Mouse (Mus musculus): ENCODE results near the gene Ehbp1. TPM values are rescaled to one million over a fixed set of nuclear protein-coding genes. Genes with fewer than 3 reads are reported as not detected.

The Ehbp1 gene
- 6.7 and 8.1 TPM in 2 replicates for polyA plus RNA-seq (2016; fragmentation: Nextera tagmentation; extraction: Ambion mirVana)

DNA sequence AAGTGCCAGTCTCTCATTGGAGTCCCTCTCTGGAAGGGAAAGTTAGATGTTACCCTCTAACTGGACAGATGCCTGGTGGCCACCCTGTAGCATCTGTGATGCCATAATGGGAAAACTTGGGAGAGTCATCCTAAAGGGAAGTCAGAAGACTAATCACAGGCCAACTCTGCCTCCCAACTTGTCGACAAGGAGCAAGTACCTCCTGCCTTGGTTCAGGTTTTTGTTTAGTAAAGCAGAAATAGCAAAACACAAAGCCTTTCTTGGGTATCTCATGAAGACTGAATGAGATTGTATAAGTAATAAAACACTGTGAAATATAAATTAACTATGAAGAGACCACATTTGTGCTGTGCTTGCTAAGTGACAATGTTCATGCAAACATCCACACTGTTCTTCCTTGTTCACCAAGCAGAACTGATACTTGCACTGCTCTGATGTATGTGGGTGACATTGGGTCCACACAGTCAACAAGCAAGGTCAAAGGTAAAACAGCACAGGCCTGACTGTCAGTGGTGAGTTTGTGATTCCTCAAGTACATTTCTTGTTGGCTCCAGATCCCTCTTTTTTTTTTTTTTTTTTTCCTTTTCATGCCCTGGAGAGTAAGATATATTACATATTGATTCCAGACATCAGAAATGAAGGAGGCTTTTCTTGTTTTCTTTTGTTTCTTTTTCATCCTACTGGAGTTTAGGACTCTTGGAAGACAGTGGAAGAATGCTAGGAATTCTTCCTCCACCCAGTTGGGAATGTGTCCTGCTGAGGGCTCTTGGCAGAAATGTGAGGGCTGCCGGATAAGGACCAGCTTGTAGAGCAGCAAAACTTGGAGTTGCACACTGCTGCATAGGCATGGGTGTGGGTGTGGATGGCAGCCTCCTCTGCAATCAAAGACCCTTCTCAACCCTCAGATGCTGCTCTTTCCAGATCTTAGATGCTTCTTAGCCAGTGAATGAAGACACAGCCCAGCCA is at the start of gene Ehbp1:
Gene Ehbp1 (minus strand): TSS at position 51 of the 966 bp plus-strand sequence.
- Histone ChIP-seq H3K4me1 (peaks cover 14% of the 10 kb centered on the region), H3K4me3 (no peak within 1 kb of the TSS), H3K27me3 (replicated peaks; ENCODE audit: low read depth, poor library complexity, severe bottlenecking) (no peaks in the 10 kb centered on the region), H3K36me3 (replicated peaks) (no peaks in the 10 kb centered on the region), H3K27ac (replicated peaks) (no peak within 1 kb of the TSS), H3K9me3 (no peaks in the 10 kb centered on the region)
- WGBS = 61% methylated on average over 2 of the region's 2 CpGs
- DNase-seq (ENCODE audit: low spot score) = no peak

- WGBS = 88% methylated on average over 6 of the region's 6 CpGs
Observed at GRCm38 (mm10) chr11:22387472-22388098, 45.5 kb upstream of the Ehbp1 start.

DNA sequence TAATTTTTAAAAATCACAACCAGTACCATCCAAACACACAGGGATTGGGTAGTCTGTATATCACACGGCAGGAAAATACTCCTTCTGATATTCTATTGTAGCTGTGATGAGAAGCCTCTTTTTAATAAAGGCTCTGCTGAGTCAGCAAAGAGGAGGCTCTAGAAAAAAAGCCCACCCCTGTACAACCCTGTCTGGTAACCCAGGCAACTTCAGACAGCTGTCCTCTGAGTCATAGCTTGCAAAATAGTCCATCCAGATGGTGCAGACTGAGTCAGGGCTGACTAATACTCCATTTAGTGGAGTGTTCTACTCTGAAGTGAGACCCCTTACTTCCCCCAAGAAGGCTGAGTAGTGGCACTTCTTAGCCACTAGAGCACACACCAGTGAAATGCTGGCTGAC is 41.4 kb upstream of the Ehbp1 start:
- Histone ChIP-seq H3K9me3 (no peaks in the 10 kb centered on the region; the same call in 1 of the 2 replicates), H3K27ac (replicated peaks) (no peak overlapping the region), H3K4me3 (no peak overlapping the region), H3K4me1 (no peaks in the 10 kb centered on the region), H3K36me3 (replicated peaks) (no peaks in the 10 kb centered on the region), H3K27me3 (replicated peaks; ENCODE audit: low read depth, poor library complexity, severe bottlenecking) (no peaks in the 10 kb centered on the region)
- no peak for DNase-seq (ENCODE audit: low spot score)
- WGBS = 92% methylated on average over 1 of the region's 1 CpGs

More at GRCm38 (mm10) chr11:22387472-22388098, 45.5 kb upstream of the Ehbp1 start:
- DNase-seq (ENCODE audit: low spot score) = no peak
- H3K4me1 ChIP-seq = no peaks in the 10 kb centered on the region
- H3K27ac ChIP-seq (replicated peaks) = no peak overlapping the region
- no peak overlapping the region for H3K4me3 ChIP-seq
- no peaks in the 10 kb centered on the region for H3K27me3 ChIP-seq (replicated peaks; ENCODE audit: low read depth, poor library complexity, severe bottlenecking)
- no peaks in the 10 kb centered on the region; the same call in 1 of the 2 replicates for H3K9me3 ChIP-seq
- H3K36me3 ChIP-seq (replicated peaks) = no peaks in the 10 kb centered on the region

DNA sequence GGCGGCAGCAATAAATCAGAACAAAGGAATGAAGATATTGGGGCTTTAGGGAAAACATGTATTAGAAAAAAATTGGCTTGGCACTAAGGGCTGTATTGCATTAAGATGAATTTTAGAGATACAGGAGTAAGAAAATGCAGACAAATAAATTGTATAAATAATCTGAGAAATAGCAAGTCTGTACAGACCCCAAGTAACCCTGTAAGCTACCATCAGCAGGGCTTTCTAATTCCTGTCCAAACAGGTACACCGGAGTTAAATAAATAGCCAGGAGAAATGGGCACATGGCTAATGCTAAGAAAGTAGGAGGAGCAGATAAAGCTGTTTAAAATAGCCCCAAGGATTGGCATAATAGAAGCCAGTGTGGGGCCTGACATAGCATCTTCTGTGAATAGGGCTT is 32.7 kb upstream of the Ehbp1 start:
- no peak overlapping the region for H3K27ac ChIP-seq (replicated peaks)
- 87% methylated on average over 2 of the region's 2 CpGs for WGBS

DNA sequence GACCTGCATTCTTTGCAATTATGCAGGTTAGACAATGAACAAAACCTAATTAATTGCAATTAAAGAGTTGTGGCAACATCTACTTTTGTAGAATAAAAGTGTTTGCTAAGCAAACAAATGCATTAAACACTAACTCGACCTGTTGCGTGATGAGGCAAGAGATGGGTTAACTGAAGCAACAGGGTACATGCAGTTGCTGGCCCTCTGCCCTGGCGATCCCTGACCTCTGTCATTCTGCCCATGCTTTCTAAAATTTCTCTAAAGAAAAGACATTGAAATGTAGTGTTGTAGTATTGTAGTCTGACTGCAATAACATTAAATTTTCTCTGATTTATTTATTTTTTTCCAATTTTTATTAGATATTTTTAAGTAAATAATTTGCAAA is 31.2 kb upstream of the Ehbp1 start:
- Histone ChIP-seq H3K36me3 (replicated peaks) (no peaks in the 10 kb centered on the region), H3K27me3 (replicated peaks; ENCODE audit: low read depth, poor library complexity, severe bottlenecking) (no peaks in the 10 kb centered on the region), H3K27ac (replicated peaks) (no peak overlapping the region), H3K9me3 (no peaks in the 10 kb centered on the region), H3K4me1 (no peaks in the 10 kb centered on the region), H3K4me3 (no peak overlapping the region)
- no peak for DNase-seq (ENCODE audit: low spot score)
- 82% methylated on average over 3 of the region's 3 CpGs for WGBS

More for the DNA sequence above, 32.7 kb upstream of the Ehbp1 start:
- H3K27me3 ChIP-seq (replicated peaks; ENCODE audit: low read depth, poor library complexity, severe bottlenecking) = no peaks in the 10 kb centered on the region
- no peaks in the 10 kb centered on the region for H3K36me3 ChIP-seq (replicated peaks)
- H3K9me3 ChIP-seq = no peaks in the 10 kb centered on the region
- no peak for DNase-seq (ENCODE audit: low spot score)
- H3K4me1 ChIP-seq = no peaks in the 10 kb centered on the region
- no peak overlapping the region for H3K4me3 ChIP-seq

GRCm38 (mm10) chr11:22372609-22373289 is 30.7 kb upstream of the Ehbp1 start:
- peak; percentile 15 for DNase-seq (ENCODE audit: low spot score)
- Histone ChIP-seq H3K27me3 (replicated peaks; ENCODE audit: low read depth, poor library complexity, severe bottlenecking) (no peaks in the 10 kb centered on the region), H3K4me1 (no peaks in the 10 kb centered on the region), H3K27ac (replicated peaks) (no peak overlapping the region), H3K9me3 (no peaks in the 10 kb centered on the region), H3K36me3 (replicated peaks) (no peaks in the 10 kb centered on the region), H3K4me3 (no peak overlapping the region)
- WGBS = 82% methylated on average over 1 of the region's 1 CpGs

- WGBS = 72% methylated on average over 2 of the region's 2 CpGs
- no peaks in the 10 kb centered on the region for H3K36me3 ChIP-seq (replicated peaks)
- DNase-seq (ENCODE audit: low spot score) = no peak
- no peaks in the 10 kb centered on the region for H3K27me3 ChIP-seq (replicated peaks; ENCODE audit: low read depth, poor library complexity, severe bottlenecking)
- H3K9me3 ChIP-seq = no peaks in the 10 kb centered on the region
- H3K4me1 ChIP-seq = no peaks in the 10 kb centered on the region
- no peak overlapping the region for H3K4me3 ChIP-seq
- no peak overlapping the region for H3K27ac ChIP-seq (replicated peaks)
Observed at GRCm38 (mm10) chr11:22369841-22370240, 27.7 kb upstream of the Ehbp1 start.

- Histone ChIP-seq H3K27ac (replicated peaks) (no peak overlapping the region), H3K4me3 (no peak overlapping the region), H3K36me3 (replicated peaks) (no peaks in the 10 kb centered on the region), H3K27me3 (replicated peaks; ENCODE audit: low read depth, poor library complexity, severe bottlenecking) (no peaks in the 10 kb centered on the region), H3K4me1 (no peaks in the 10 kb centered on the region), H3K9me3 (no peaks in the 10 kb centered on the region)
- WGBS = 87% methylated on average over 3 of the region's 3 CpGs
- DNase-seq (ENCODE audit: low spot score) = no peak
Observed at GRCm38 (mm10) chr11:22368621-22369020, 26.5 kb upstream of the Ehbp1 start.

DNA sequence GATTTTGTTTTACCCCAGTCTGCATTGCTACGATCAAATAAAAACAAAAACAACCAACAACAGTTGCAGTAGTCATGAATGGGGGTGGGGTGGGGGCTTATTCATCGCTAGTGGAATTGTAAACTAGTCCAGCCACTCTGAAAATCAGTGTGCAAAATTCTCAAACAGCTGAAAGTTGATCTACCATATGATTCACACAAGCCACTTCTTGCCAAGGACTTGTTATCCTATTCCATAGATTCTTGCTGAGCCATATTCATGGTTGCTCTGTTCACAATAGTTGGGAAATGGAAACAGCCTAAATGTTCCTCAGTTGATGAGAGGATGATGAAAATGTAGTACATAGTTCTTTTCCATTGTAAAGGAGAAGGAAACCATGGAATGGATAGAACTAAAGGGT is 24.4 kb upstream of the Ehbp1 start:
- WGBS = 84% methylated on average over 2 of the region's 2 CpGs

DNA sequence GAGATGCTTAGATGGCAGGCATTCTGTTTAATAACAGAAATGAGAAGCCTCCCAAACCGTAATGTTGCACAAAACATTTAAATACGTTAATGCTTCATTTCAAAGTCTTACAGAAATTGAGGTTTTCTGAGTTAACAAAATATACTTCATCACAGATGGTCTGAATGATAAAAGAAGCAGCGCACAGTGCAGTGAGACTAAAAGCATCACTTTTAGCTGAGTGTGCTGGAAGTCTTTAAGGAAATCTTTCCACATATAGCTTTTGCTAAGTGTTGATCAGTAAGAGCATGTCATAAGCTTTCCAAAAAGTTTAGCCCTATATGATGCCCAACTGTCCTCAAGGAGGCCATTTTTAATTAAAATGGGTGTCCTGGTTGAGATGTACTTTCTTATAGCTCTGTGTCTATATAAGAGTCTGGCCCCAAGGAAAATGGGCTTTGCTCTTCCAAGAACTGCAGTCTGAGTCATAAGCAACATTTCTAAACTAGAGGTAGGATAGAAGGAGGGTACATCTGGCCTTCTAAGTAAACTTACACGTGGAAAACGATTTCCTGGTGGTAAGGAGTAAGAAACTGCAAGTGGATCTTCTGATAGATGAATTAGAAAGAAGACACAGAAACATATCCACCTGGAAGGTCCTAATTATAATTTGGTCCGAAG is 12.0 kb upstream of the Ehbp1 start:
- H3K4me1 ChIP-seq = no peaks in the 10 kb centered on the region
- no peak for DNase-seq (ENCODE audit: low spot score)
- no peak overlapping the region for H3K27ac ChIP-seq (replicated peaks)
- H3K27me3 ChIP-seq (replicated peaks; ENCODE audit: low read depth, poor library complexity, severe bottlenecking) = no peaks in the 10 kb centered on the region
- peaks cover 3% of the 10 kb centered on the region; the same call in 1 of the 2 replicates for H3K9me3 ChIP-seq
- no peaks in the 10 kb centered on the region for H3K36me3 ChIP-seq (replicated peaks)
- 85% methylated on average over 6 of the region's 6 CpGs for WGBS
- no peak overlapping the region for H3K4me3 ChIP-seq

More for the DNA sequence above, 24.4 kb upstream of the Ehbp1 start:
- Histone ChIP-seq H3K9me3 (no peaks in the 10 kb centered on the region), H3K4me1 (no peaks in the 10 kb centered on the region), H3K36me3 (replicated peaks) (no peaks in the 10 kb centered on the region), H3K4me3 (no peak overlapping the region), H3K27me3 (replicated peaks; ENCODE audit: low read depth, poor library complexity, severe bottlenecking) (no peaks in the 10 kb centered on the region), H3K27ac (replicated peaks) (no peak overlapping the region)
- DNase-seq (ENCODE audit: low spot score) = no peak

DNA sequence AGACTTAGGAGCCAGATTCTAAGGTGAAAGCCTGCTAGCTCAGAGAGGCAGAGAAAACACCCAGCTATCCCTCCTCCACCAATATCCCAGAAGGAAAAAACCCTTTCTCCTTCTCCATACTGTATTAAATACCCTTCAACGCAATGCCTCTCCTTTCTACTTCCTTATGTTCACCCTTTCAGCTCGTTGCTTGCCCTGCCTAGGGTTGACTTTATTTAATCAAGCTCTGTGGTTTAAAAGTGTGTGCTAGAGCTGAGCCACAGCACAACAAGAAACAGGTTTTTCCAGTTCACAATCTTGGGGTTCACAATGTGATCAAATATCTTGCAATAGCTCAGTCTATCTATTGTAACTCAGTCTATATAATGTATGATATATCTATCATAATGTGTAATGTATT is 7.9 kb upstream of the Ehbp1 start:
- whole genome bisulfite sequencing = 71% methylated on average over 2 of the region's 2 CpGs
- Histone ChIP-seq H3K27ac (replicated peaks) (no peak overlapping the region), H3K4me1 (peaks cover 30% of the 10 kb centered on the region), H3K27me3 (replicated peaks; ENCODE audit: low read depth, poor library complexity, severe bottlenecking) (no peaks in the 10 kb centered on the region), H3K36me3 (replicated peaks) (no peaks in the 10 kb centered on the region), H3K9me3 (no peaks in the 10 kb centered on the region), H3K4me3 (no peak overlapping the region)
- no peak for DNase-seq (ENCODE audit: low spot score)

DNA sequence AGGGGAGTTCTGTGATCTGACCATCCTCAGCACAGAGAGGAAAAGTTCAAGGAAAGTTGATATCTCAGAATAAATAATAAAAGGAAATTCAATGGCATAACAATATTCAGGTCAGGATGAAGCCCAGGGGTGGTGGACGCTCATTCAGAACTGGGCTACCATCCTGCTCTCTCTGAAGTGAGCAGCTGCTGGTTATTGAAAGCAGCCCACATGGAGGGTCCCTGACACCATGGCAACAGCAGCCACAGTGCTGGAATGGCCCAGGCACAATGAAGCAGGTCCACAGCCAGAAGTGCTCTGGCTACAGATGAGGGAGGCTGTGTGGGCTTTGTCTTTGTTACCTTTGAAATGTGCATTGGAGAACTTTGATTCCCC is 6.4 kb upstream of the Ehbp1 start:
- H3K4me3 ChIP-seq = no peak overlapping the region
- peaks cover 30% of the 10 kb centered on the region for H3K4me1 ChIP-seq
- 9% methylated on average over 1 of the region's 1 CpGs for WGBS
- no peaks in the 10 kb centered on the region for H3K9me3 ChIP-seq
- H3K27me3 ChIP-seq (replicated peaks; ENCODE audit: low read depth, poor library complexity, severe bottlenecking) = no peaks in the 10 kb centered on the region
- peak; percentile 75 for DNase-seq (ENCODE audit: low spot score)
- peak overlapping the region; percentile 78 for H3K27ac ChIP-seq (replicated peaks)
- H3K36me3 ChIP-seq (replicated peaks) = no peaks in the 10 kb centered on the region
